ENCODE assay signal across 15 mouse cellular contexts in the genomic region with DNA sequence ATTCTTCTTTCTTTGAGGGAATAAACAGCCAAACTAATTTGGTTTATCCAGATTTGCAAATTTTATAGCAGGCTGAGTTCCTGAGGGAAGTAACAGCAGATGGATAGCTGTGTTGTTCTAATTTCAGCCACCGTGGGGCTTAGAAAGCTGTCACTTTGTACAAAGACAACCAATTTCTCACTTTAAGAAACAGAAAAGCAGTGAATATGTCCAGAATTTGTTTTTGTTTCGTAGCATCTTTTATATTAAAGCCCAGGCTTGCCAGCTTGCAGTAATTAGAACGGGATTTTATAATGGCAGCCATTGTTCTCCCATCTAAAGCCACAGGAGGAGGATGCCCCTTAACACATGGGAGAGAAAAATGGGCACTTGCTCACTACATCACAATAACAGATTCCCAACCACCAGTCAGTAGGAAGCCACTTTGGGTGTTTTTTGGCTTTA. TPM values are rescaled to one million over a fixed set of nuclear protein-coding genes. Genes with fewer than 3 reads are reported as not detected.
A peak's percentile ranks its signal among the peaks of the same experiment; 100 is the strongest.
DNase-seq lines count a peak whose midpoint lies in the region; ATAC-seq and TF ChIP-seq lines count a peak whose summit lies in the region.
"Had no signal": no experiment of that assay in that cellular context is flagged by ENCODE, and none has a peak within 500 bp of the region (broad histone marks: within the 10 kb centered on the region; RNA-seq: fewer than 3 reads in every experiment).

No protein-coding gene starts in this region.

- peak; percentile 37 for TF ChIP-seq CTCF in layer of hippocampus, adult 2 months (conservative IDR thresholded peaks at IDR 0.05)

- no peaks in the 10 kb centered on the region for H3K9me3 ChIP-seq in forebrain, embryonic 14.5 days (replicated peaks; ENCODE audit: control insufficient read depth, low read length)
- H3K9me3 ChIP-seq in midbrain, embryonic 15.5 days = no peaks in the 10 kb centered on the region
- H3K9me3 ChIP-seq: liver, embryonic 12.5 days; stomach, embryonic 15.5 days had no signal

- H3K9ac ChIP-seq in forebrain, embryonic 14.5 days (ENCODE audit: low read length) = no peak overlapping the region
- H3K9ac ChIP-seq in midbrain, embryonic 15.5 days = no peak overlapping the region
- H3K9ac ChIP-seq: liver, embryonic 12.5 days; stomach, embryonic 15.5 days had no signal

- WGBS in forebrain, embryonic 14.5 days = 6% methylated on average over 3 of the region's 3 CpGs
- 26% methylated on average over 3 of the region's 3 CpGs for WGBS in midbrain, embryonic 15.5 days

- ATAC-seq in forebrain, embryonic 14.5 days = peak; percentile 88
- ATAC-seq in midbrain, embryonic 15.5 days (replicated peaks) = peak; percentile 58; the same call in 1 of the 2 replicates
- ATAC-seq: liver, embryonic 12.5 days had no signal

- H3K27me3 ChIP-seq in forebrain, embryonic 14.5 days (replicated peaks; ENCODE audit: control insufficient read depth, insufficient read depth, low read length) = no peaks in the 10 kb centered on the region
- no peaks in the 10 kb centered on the region for H3K27me3 ChIP-seq in midbrain, embryonic 15.5 days (replicated peaks)
- H3K27me3 ChIP-seq: liver, embryonic 12.5 days; stomach, embryonic 15.5 days had no signal

- H3K4me1 ChIP-seq in forebrain, embryonic 14.5 days (ENCODE audit: control insufficient read depth, insufficient read depth, low read length) = no peaks in the 10 kb centered on the region; the same call in 1 of the 2 replicates
- H3K4me1 ChIP-seq in midbrain, embryonic 15.5 days = no peaks in the 10 kb centered on the region
- H3K4me1 ChIP-seq: liver, embryonic 12.5 days; stomach, embryonic 15.5 days had no signal

- peak overlapping the region; percentile 44 for H3K27ac ChIP-seq in forebrain, embryonic 14.5 days (ENCODE audit: low read depth, low read length)
- H3K27ac ChIP-seq in layer of hippocampus, adult 2 months = peak overlapping the region; percentile 88
- H3K27ac ChIP-seq in midbrain, embryonic 15.5 days = peak overlapping the region; percentile 24; the same call in 1 of the 2 replicates
- H3K27ac ChIP-seq: liver, embryonic 12.5 days; stomach, embryonic 15.5 days had no signal

- H3K4me3 ChIP-seq in forebrain, embryonic 14.5 days (ENCODE audit: low read depth, low read length) = no peak overlapping the region
- peak overlapping the region; percentile 10; the same call in 1 of the 2 replicates for H3K4me3 ChIP-seq in layer of hippocampus, adult 2 months
- H3K4me3 ChIP-seq in midbrain, embryonic 15.5 days = no peak overlapping the region
- H3K4me3 ChIP-seq: liver, embryonic 12.5 days; myocyte; stomach, embryonic 15.5 days had no signal

- no peaks in the 10 kb centered on the region for H3K36me3 ChIP-seq in forebrain, embryonic 14.5 days (ENCODE audit: control insufficient read depth, insufficient read depth, low read length)
- no peaks in the 10 kb centered on the region for H3K36me3 ChIP-seq in midbrain, embryonic 15.5 days (replicated peaks)
- H3K36me3 ChIP-seq: liver, embryonic 12.5 days; stomach, embryonic 15.5 days had no signal

- peak; percentile 7 for DNase-seq in left cerebral cortex, adult 11 months (ENCODE audit: low spot score)
- no peak for DNase-seq in left cerebral cortex, adult 8-10 months (ENCODE audit: low spot score in 2 of 2)
- peak; percentile 69 for DNase-seq in forebrain, embryonic 14.5 days (ENCODE audit: low spot score)
- DNase-seq in layer of hippocampus, adult 2 months (ENCODE audit: low spot score in 2 of 2) = peak; percentile 26 to 51
- DNase-seq in yolk sac, embryonic 10.5 days (ENCODE audit: low spot score) = no peak
- DNase-seq in thymus, postnatal 4 days = no peak
- no peak for DNase-seq in adrenal gland, adult 18-20 months (ENCODE audit: low spot score in 2 of 2)
- DNase-seq: cerebellum, postnatal 25 days; gastrocnemius, postnatal 14 days; lung, postnatal 36 days; right cerebral cortex, postnatal 25 days had no signal

- H3K4me2 ChIP-seq in forebrain, embryonic 14.5 days (ENCODE audit: low read length) = no peak overlapping the region
- no peak overlapping the region for H3K4me2 ChIP-seq in midbrain, embryonic 15.5 days
- H3K4me2 ChIP-seq: liver, embryonic 12.5 days; stomach, embryonic 15.5 days had no signal

RNA-seq across cellular contexts. Expression of a gene that starts 47.7 kb away (rescaled TPM):
- total RNA-seq in left cerebral cortex, adult 8-10 months (2022) = 10 to 100 TPM in 3 of 4 experiments, 1 to 10 TPM in 1; 8.6 to 16.4 (median 14.6) TPM
- polyA plus RNA-seq in forebrain, embryonic 14.5 days (2014; fragmentation: Nextera tagmentation; extraction: Ambion mirVana) = 9.5 and 11.7 TPM in 2 replicates
- total RNA-seq in layer of hippocampus, adult 2 months (2021) = 10 to 100 TPM; 17.6 to 18.4 TPM
- 13.7 and 13.9 TPM in 2 replicates for polyA plus RNA-seq in midbrain, embryonic 15.5 days (2015; fragmentation: Nextera tagmentation; extraction: Ambion mirVana)
- total RNA-seq in adrenal gland, adult 18-20 months (2021) = 1 to 10 TPM; 6.5 to 7.8 TPM

Comparison
In these comparisons a context has a peak if more than half of its experiments do, and no peak if none do; other contexts are left out.
1. DNase-seq: peak in left cerebral cortex, adult 11 months (single experiment), forebrain, embryonic 14.5 days (single experiment) and layer of hippocampus, adult 2 months (2 of 2); none in left cerebral cortex, adult 8-10 months (0 of 2), yolk sac, embryonic 10.5 days (single experiment), thymus, postnatal 4 days (single experiment) and adrenal gland, adult 18-20 months (0 of 2).
2. H3K27ac ChIP-seq: peak in every context shown above with its lines; median percentile 88 in layer of hippocampus, adult 2 months; 44 in forebrain, embryonic 14.5 days; 24 in midbrain, embryonic 15.5 days.